Mouse (Mus musculus): ENCODE measurements around the gene Lrat.

DNA sequence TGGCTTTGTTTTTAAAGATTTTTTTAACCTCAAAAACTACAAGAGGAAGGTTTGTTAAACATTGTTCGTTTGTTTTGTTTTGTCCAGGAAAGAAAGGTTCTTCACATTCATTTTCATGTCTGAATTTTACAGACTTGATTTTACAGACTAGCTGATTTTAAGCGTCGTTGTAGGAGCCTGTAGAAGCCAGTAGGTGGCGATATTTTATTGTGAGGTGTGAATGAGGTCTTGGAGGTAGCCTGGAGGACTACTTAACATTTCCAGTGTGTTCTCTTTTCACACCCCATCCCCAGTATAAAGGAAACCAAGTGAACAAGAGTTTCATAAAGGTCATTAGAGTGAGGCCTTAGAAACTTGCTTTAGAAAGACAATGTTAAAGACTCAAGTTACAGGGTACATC, 26.5 kb downstream of the Lrat start:
- TF ChIP-seq EP300 (IDR thresholded peaks at IDR 0.05) (no peak), CTCF (IDR thresholded peaks at IDR 0.05) (peak; percentile 79)

Measured in lung, postnatal 0 days (tissue).